Mouse (Mus musculus) kidney, adult 2 months (tissue): ENCODE results near the gene Bcl2a1a.
"Not testable (repeated sequence)": the region's sequence is repeated elsewhere in the genome, so short reads cannot be mapped to it uniquely, and the experiment has no call there.

Source experiments
- CTCF ChIP-seq: fragments of 200-500 bp; conservative IDR thresholded peaks from 2 replicates; pipeline ENCODE4 v1.5.1; 2011; ENCODE audit warnings: low read depth, mild to moderate bottlenecking, control low read depth, low read length, moderate library complexity, mixed read lengths; ENCODE audit not compliant: insufficient read depth, insufficient read length
- POLR2A ChIP-seq: fragments of 200-500 bp; IDR thresholded peaks from one replicate; pipeline ENCODE4 v1.6.1; 2011; ENCODE audit warnings: low read depth, low read length, control low read depth

- TF ChIP-seq CTCF, POLR2A: not testable (repeated sequence)
Observed at GRCm38 (mm10) chr9:89001541-89001940, 44.8 kb downstream of the Bcl2a1a start.
